Mouse (Mus musculus): ENCODE measurements at regions not wholly inside any gene's neighbourhood (a gene's known extent, or its start where the extent isn't known, plus 50 kb on each side); places are given as distances from the start of the nearest gene placed in this dataset.
A peak's percentile ranks its signal among the peaks of the same experiment; 100 is the strongest.

- ATAC-seq (ENCODE audit: low FRiP score, low read depth), result no peak
- H3K36me3 ChIP-seq, result no peaks in the 10 kb centered on the region
- no peak overlapping the region for H3K4me3 ChIP-seq
- no peak overlapping the region for H3K4me2 ChIP-seq (replicated peaks)
- no peaks in the 10 kb centered on the region for H3K9me3 ChIP-seq
- no peak overlapping the region for H3K27ac ChIP-seq
- H3K27me3 ChIP-seq (replicated peaks), result no peaks in the 10 kb centered on the region
- 65% methylated on average over 15 of the region's 15 CpGs for WGBS
- no peaks in the 10 kb centered on the region; the same call in 1 of the 2 replicates for H3K4me1 ChIP-seq
- H3K9ac ChIP-seq, result no peak overlapping the region
These were observed 316.4 kb downstream of the Zfp706 start for GRCm38 (mm10) chr15:36691002-36691652.

DNA sequence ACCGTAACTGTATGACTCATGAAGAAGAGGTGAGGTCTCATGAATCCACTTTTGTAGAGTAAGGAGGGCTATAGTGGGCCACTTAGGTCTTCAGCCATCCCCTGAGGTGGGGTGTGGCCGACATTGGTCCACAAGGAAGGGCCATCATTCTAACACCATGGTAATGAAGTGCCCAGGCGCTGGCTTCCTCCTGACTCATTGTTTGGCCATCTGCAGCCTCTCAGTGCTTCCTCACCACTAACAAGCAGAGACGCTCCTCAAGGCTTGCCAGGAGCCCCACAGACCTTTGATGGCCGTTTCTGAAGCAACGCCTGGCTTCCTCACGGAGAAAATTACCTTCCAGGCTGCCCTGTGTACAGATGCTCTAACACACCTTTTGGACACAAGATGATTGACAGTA lies 317.7 kb downstream of the Zfp706 start:
- Histone ChIP-seq H3K27ac (no peak overlapping the region), H3K9ac (no peak overlapping the region), H3K36me3 (no peaks in the 10 kb centered on the region), H3K4me2 (replicated peaks) (no peak overlapping the region), H3K4me3 (no peak overlapping the region), H3K9me3 (no peaks in the 10 kb centered on the region), H3K27me3 (replicated peaks) (no peaks in the 10 kb centered on the region), H3K4me1 (no peaks in the 10 kb centered on the region; the same call in 1 of the 2 replicates)
- ATAC-seq (ENCODE audit: low FRiP score, low read depth), result no peak
- WGBS, result 71% methylated on average over 7 of the region's 7 CpGs

GRCm38 (mm10) chr15:36689301-36689700 lies 318.3 kb downstream of the Zfp706 start:
- H3K27me3 ChIP-seq (replicated peaks), result no peaks in the 10 kb centered on the region
- no peak overlapping the region for H3K9ac ChIP-seq
- H3K9me3 ChIP-seq, result no peaks in the 10 kb centered on the region
- no peak overlapping the region for H3K4me2 ChIP-seq (replicated peaks)
- no peak overlapping the region for H3K4me3 ChIP-seq
- no peaks in the 10 kb centered on the region for H3K4me1 ChIP-seq
- H3K27ac ChIP-seq, result no peak overlapping the region
- 72% methylated on average over 3 of the region's 3 CpGs for WGBS
- no peak for ATAC-seq (ENCODE audit: low FRiP score, low read depth)
- no peaks in the 10 kb centered on the region for H3K36me3 ChIP-seq

GRCm38 (mm10) chr15:36688051-36688754 lies 319.4 kb downstream of the Zfp706 start:
- ATAC-seq (ENCODE audit: low FRiP score, low read depth), result no peak
- Histone ChIP-seq H3K27ac (no peak overlapping the region), H3K4me3 (no peak overlapping the region), H3K4me2 (replicated peaks) (0 out of 2 replicates have a peak overlapping the region, but pooled peaks have one; percentile 19), H3K36me3 (no peaks in the 10 kb centered on the region), H3K27me3 (replicated peaks) (no peaks in the 10 kb centered on the region), H3K4me1 (no peaks in the 10 kb centered on the region), H3K9ac (no peak overlapping the region), H3K9me3 (no peaks in the 10 kb centered on the region)
- WGBS, result 15% methylated on average over 17 of the region's 17 CpGs

DNA sequence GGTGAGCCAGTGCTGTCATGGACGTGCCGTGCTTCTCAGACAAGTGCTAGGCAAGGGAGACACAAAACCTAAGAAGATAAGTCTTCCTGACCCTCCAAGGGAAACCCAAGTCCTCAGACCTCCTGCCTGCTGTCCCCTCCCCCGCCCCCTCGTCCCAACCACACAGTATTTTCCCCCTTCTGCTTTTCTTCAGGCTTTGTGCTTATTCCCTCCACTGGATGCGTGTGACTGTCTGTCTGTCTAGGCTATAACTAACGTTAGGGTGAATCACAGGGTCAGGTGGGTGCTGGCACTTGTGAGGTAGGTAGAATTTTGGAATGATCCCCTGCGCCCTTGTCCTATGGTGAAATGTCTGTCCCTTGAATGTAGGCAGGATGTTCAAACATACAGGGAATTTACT lies 322.9 kb downstream of the Zfp706 start:
- no peak for ATAC-seq (ENCODE audit: low FRiP score, low read depth)
- no peak overlapping the region for H3K4me2 ChIP-seq (replicated peaks)
- H3K36me3 ChIP-seq, result no peaks in the 10 kb centered on the region
- H3K9me3 ChIP-seq, result no peaks in the 10 kb centered on the region
- no peaks in the 10 kb centered on the region for H3K4me1 ChIP-seq
- no peak overlapping the region for H3K4me3 ChIP-seq
- no peak overlapping the region for H3K27ac ChIP-seq
- no peaks in the 10 kb centered on the region for H3K27me3 ChIP-seq (replicated peaks)
- H3K9ac ChIP-seq, result no peak overlapping the region
- 86% methylated on average over 7 of the region's 7 CpGs for WGBS

DNA sequence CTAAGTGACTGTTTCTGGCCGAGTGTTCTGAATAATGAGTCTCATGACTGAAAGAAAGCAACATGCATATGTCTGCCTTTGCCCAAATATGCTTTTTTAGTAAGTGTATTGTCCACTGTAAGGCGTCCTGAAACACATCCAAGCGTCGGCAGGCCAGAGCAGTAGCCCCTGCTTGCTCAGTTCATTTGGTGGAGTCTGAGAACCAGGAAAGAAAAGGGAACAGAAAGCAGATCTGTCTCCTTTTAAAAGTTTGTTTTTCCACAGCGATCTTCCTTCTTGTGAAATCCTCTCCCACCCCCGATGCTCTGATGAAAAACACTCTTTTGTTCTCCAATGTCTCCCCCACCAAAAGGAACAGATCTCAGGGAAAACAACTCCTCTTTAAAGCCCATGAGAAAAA lies 324.7 kb downstream of the Zfp706 start:
- 56% methylated on average over 6 of the region's 6 CpGs for WGBS
- no peak overlapping the region for H3K9ac ChIP-seq
- no peaks in the 10 kb centered on the region for H3K27me3 ChIP-seq (replicated peaks)
- no peak overlapping the region for H3K4me2 ChIP-seq (replicated peaks)
- no peaks in the 10 kb centered on the region for H3K9me3 ChIP-seq
- H3K4me3 ChIP-seq, result no peak overlapping the region
- ATAC-seq (ENCODE audit: low FRiP score, low read depth), result no peak
- H3K4me1 ChIP-seq, result no peaks in the 10 kb centered on the region
- H3K36me3 ChIP-seq, result no peaks in the 10 kb centered on the region
- H3K27ac ChIP-seq, result no peak overlapping the region

DNA sequence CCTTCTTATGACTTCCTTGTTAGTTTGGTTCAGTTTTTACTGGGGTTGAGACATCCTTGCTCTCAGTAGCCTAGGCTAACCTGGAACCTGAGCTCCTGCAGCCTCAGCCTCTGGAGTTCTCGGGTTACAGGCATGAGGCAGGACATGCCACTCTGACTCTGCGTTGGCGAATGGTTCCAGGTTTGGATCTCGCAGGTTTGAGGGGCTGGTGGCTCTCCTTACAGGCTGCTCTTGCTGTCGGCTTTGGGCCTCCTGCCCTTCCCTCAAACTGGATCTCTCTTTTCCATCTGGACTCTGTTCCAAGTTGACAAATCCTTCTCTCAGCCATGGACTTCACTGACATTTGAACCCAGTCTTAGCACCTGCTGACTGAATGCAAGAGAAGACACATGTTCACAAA lies 325.4 kb downstream of the Zfp706 start:
- Histone ChIP-seq H3K4me2 (replicated peaks) (no peak overlapping the region), H3K9me3 (no peaks in the 10 kb centered on the region), H3K27me3 (replicated peaks) (no peaks in the 10 kb centered on the region), H3K36me3 (no peaks in the 10 kb centered on the region), H3K4me3 (no peak overlapping the region), H3K4me1 (no peaks in the 10 kb centered on the region), H3K9ac (no peak overlapping the region), H3K27ac (no peak overlapping the region)
- 72% methylated on average over 5 of the region's 5 CpGs for WGBS
- no peak for ATAC-seq (ENCODE audit: low FRiP score, low read depth)

GRCm38 (mm10) chr15:36680361-36681140 lies 327.0 kb downstream of the Zfp706 start:
- Histone ChIP-seq H3K27ac (no peak overlapping the region), H3K4me1 (no peaks in the 10 kb centered on the region), H3K4me3 (no peak overlapping the region), H3K4me2 (replicated peaks) (no peak overlapping the region), H3K9me3 (no peaks in the 10 kb centered on the region), H3K9ac (no peak overlapping the region), H3K36me3 (no peaks in the 10 kb centered on the region), H3K27me3 (replicated peaks) (no peaks in the 10 kb centered on the region)
- no peak for ATAC-seq (ENCODE audit: low FRiP score, low read depth)
- WGBS, result 87% methylated on average over 11 of the region's 11 CpGs

GRCm38 (mm10) chr15:36679577-36679976 lies 328.0 kb downstream of the Zfp706 start:
- H3K27ac ChIP-seq, result no peak overlapping the region
- H3K4me1 ChIP-seq, result no peaks in the 10 kb centered on the region
- no peak overlapping the region for H3K4me2 ChIP-seq (replicated peaks)
- ATAC-seq (ENCODE audit: low FRiP score, low read depth), result no peak
- H3K27me3 ChIP-seq (replicated peaks), result no peaks in the 10 kb centered on the region
- H3K9ac ChIP-seq, result no peak overlapping the region
- H3K4me3 ChIP-seq, result no peak overlapping the region
- H3K9me3 ChIP-seq, result no peaks in the 10 kb centered on the region
- WGBS, result 91% methylated on average over 13 of the region's 13 CpGs
- H3K36me3 ChIP-seq, result no peaks in the 10 kb centered on the region

- Histone ChIP-seq H3K27ac (no peak overlapping the region), H3K9ac (0 out of 2 replicates have a peak overlapping the region, but pooled peaks have one; percentile 38), H3K4me3 (no peak overlapping the region), H3K36me3 (no peaks in the 10 kb centered on the region), H3K9me3 (no peaks in the 10 kb centered on the region), H3K4me1 (peaks cover 7% of the 10 kb centered on the region), H3K4me2 (replicated peaks) (peak overlapping the region; percentile 24; the same call in 1 of the 2 replicates), H3K27me3 (replicated peaks) (no peaks in the 10 kb centered on the region)
- 29% methylated on average over 12 of the region's 12 CpGs for WGBS
- peak; percentile 7; the same call in 1 of the 2 replicates for ATAC-seq (ENCODE audit: low FRiP score, low read depth)
These were observed 337.8 kb downstream of the Zfp706 start for GRCm38 (mm10) chr15:36669748-36670147.

GRCm38 (mm10) chr15:36666566-36666965 lies 341.0 kb downstream of the Zfp706 start:
- Histone ChIP-seq H3K9me3 (no peaks in the 10 kb centered on the region), H3K4me3 (no peak overlapping the region), H3K9ac (no peak overlapping the region), H3K4me2 (replicated peaks) (no peak overlapping the region), H3K4me1 (peaks cover 7% of the 10 kb centered on the region), H3K36me3 (no peaks in the 10 kb centered on the region), H3K27ac (no peak overlapping the region), H3K27me3 (replicated peaks) (no peaks in the 10 kb centered on the region)
- 57% methylated on average over 3 of the region's 3 CpGs for WGBS
- ATAC-seq (ENCODE audit: low FRiP score, low read depth), result no peak

DNA sequence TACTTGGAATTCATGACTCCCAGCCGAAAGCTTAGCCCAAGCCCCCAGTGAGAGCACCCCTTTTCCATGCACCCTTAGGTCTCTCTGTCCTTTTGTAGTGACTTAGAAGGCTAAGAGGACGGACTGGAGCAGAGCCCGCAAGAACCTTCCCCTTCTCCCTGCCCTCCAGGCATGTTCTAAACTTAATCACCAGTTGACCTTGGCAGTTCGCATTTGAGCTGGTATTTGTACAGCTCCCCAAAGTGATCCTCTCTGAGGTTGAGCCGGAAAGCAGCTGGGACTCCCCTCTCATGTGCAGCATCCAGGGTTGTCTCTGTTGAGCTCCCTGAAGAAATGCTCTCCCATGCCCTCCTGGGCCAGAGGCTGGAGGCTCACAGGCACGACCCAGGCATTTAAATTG lies 343.2 kb downstream of the Zfp706 start:
- Histone ChIP-seq H3K4me1 (no peaks in the 10 kb centered on the region), H3K4me3 (no peak overlapping the region)
- ATAC-seq (ENCODE audit: low FRiP score, low read depth), result no peak

More for the DNA sequence above, 343.2 kb downstream of the Zfp706 start:
- Histone ChIP-seq H3K9ac (no peak overlapping the region), H3K27me3 (replicated peaks) (no peaks in the 10 kb centered on the region), H3K9me3 (no peaks in the 10 kb centered on the region), H3K27ac (no peak overlapping the region), H3K4me2 (replicated peaks) (no peak overlapping the region), H3K36me3 (no peaks in the 10 kb centered on the region)
- 82% methylated on average over 6 of the region's 6 CpGs for WGBS
